Mouse (Mus musculus): ENCODE results near the gene Gpr85. TPM values are rescaled to one million over a fixed set of nuclear protein-coding genes. Genes with fewer than 3 reads are reported as not detected.
"Not testable (repeated sequence)": the region's sequence is repeated elsewhere in the genome, so short reads cannot be mapped to it uniquely, and the experiment has no call there.

The Gpr85 gene
- polyA plus RNA-seq, 1 experiment from 2014 or later: 38.0 TPM

DNA sequence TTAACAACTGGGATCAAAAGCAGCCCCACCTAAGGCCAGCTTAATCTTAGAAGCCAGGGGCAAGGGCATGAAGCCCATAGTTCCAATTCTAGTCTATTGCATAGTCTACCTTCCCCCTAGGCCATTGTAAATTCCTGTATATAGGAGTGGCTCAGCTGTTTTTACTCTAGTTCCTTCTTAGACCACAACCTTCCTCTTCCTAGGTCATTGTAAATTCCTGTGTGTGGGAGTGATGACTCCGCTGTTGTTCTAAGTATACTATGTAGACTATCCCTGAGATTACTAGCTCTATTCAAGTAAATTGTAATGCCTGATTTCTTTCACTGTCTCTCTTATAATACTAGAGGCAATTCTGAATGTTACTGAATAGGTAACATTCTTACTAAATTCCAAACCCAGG lies 6.3 kb upstream of the Gpr85 start:
- not testable (repeated sequence) for ATAC-seq (ENCODE audit: low FRiP score, low read depth); H3K9me3 ChIP-seq; H3K27ac ChIP-seq; H3K36me3 ChIP-seq; H3K9ac ChIP-seq; H3K4me2 ChIP-seq (replicated peaks); H3K27me3 ChIP-seq (replicated peaks); H3K4me3 ChIP-seq; H3K4me1 ChIP-seq
- 100% methylated on average over 1 of the region's 1 CpGs for WGBS

- H3K9ac ChIP-seq: peak overlapping the region; percentile 88
- peak; percentile 91 for ATAC-seq (ENCODE audit: low FRiP score, low read depth)
- peak overlapping the region; percentile 59 for H3K4me3 ChIP-seq
- no peaks in the 10 kb centered on the region for H3K27me3 ChIP-seq (replicated peaks)
- 2% methylated on average over 41 of the region's 41 CpGs for WGBS
- H3K4me1 ChIP-seq: 0 out of 2 replicates have a peak, but pooled peaks cover 10% of the 10 kb centered on the region
- peak overlapping the region; percentile 95 for H3K27ac ChIP-seq
- peak overlapping the region; percentile 66 for H3K4me2 ChIP-seq (replicated peaks)
- no peaks in the 10 kb centered on the region for H3K9me3 ChIP-seq
- no peaks in the 10 kb centered on the region for H3K36me3 ChIP-seq
Measured at GRCm38 (mm10) chr6:13838677-13839344, 931 bp downstream of the Gpr85 start.

DNA sequence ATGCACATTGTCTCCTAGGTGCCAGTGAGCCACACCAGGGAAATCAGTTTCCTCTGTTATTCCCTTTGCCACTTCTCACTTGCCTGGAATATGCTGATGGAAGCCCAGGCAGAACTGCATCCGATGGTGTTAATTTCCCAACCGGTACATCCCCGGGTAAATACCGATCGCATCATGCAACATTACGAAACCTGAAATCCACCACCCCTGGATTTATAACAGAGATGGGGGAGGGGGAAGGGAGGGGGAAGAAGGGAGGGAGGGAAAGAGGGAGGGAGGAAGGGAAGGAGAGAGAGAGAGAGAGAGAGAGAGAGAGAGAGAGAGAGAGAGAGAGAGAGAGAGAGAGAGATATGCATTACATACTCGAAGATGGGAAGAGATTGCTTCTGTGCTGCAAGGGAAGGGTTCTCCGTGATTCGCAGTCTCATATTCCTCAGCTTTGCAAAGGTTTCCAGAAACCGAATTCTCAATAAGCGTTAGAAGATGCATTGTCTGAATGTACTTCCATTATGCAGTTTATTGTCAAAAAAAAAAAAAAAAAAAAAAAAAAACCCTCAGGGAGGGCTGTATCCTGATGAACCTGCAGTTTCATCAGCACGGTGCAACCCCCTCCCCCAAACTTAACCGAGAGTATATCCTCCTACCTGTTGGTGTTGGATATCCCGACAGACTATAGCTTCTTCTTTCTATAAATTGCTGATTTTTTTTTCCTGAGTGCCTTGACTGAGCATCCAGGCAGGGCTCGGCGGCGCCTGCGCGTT lies 1.6 kb downstream of the Gpr85 start:
- peak overlapping the region; percentile 88 for H3K9ac ChIP-seq
- H3K27ac ChIP-seq: peak overlapping the region; percentile 95
- H3K9me3 ChIP-seq: no peaks in the 10 kb centered on the region
- peak overlapping the region; percentile 59 for H3K4me3 ChIP-seq
- ATAC-seq (ENCODE audit: low FRiP score, low read depth): peak; percentile 43
- 0 out of 2 replicates have a peak, but pooled peaks cover 10% of the 10 kb centered on the region for H3K4me1 ChIP-seq
- no peaks in the 10 kb centered on the region for H3K27me3 ChIP-seq (replicated peaks)
- no peaks in the 10 kb centered on the region for H3K36me3 ChIP-seq
- WGBS: 2% methylated on average over 19 of the region's 19 CpGs
- H3K4me2 ChIP-seq (replicated peaks): peak overlapping the region; percentile 66

DNA sequence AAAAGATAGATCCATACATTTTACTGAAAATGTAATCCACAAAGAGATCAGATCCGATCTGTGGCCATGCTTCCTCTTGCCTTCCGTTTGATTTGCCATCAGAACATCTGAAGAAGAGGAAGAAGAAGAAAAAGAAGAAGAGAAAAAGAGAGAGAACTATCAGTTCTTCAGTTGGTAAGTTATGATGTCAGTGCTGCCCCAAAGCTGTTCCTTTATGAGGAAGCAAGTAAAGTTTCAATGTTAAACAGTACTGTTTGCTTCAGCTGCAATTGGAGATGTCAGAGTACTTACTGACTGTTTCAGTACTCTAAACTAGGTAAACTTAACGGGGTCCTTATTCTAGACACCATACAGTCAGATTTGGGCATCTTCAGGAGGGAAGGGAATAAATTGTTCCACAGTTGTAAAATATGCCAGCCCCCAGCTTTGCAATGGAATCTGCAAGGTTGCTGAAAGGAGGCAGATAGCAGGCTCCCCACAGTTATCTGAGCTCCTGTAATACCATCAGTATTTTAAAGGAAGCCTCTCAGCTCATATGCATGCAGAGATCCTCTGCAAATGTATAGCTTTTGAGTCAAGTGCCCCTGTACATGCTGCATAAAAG lies 2.7 kb downstream of the Gpr85 start:
- Histone ChIP-seq H3K4me3 (peak overlapping the region; percentile 59), H3K9ac (peak overlapping the region; percentile 88), H3K4me2 (replicated peaks) (peak overlapping the region; percentile 66), H3K27ac (peak overlapping the region; percentile 42; the same call in 1 of the 2 replicates), H3K36me3 (no peaks in the 10 kb centered on the region), H3K9me3 (no peaks in the 10 kb centered on the region), H3K27me3 (replicated peaks) (no peaks in the 10 kb centered on the region), H3K4me1 (0 out of 2 replicates have a peak, but pooled peaks cover 10% of the 10 kb centered on the region)
- no peak for ATAC-seq (ENCODE audit: low FRiP score, low read depth)
- 79% methylated on average over 3 of the region's 3 CpGs for WGBS

- H3K4me2 ChIP-seq (replicated peaks): peak overlapping the region; percentile 66
- 57% methylated on average over 17 of the region's 17 CpGs for WGBS
- H3K27ac ChIP-seq: peak overlapping the region; percentile 38; the same call in 1 of the 2 replicates
- no peaks in the 10 kb centered on the region for H3K27me3 ChIP-seq (replicated peaks)
- peak overlapping the region; percentile 59 for H3K4me3 ChIP-seq
- 0 out of 2 replicates have a peak, but pooled peaks cover 10% of the 10 kb centered on the region for H3K4me1 ChIP-seq
- H3K9me3 ChIP-seq: no peaks in the 10 kb centered on the region
- H3K36me3 ChIP-seq: no peaks in the 10 kb centered on the region
- ATAC-seq (ENCODE audit: low FRiP score, low read depth): peak; percentile 14; the same call in 1 of the 2 replicates
- peak overlapping the region; percentile 88 for H3K9ac ChIP-seq
Measured at GRCm38 (mm10) chr6:13835720-13836665, 3.7 kb downstream of the Gpr85 start.

DNA sequence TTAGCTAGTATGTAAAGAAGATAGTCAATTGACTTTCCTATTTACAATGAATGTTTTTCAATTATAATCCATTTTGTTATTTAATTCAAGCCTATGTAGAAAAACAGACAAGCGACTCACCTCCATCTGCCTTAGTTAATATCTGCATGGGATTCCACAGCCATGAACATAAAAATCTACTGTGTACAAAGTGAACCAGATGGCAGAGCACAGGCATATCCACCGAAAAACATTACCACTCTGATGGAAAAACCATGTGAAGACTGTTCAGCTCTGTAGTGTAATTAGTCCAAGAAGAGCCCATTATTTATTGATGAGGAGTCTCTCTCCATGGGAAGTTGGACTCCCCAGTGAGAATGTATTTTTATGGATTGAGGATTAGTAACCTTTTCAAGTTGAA lies 7.0 kb downstream of the Gpr85 start:
- Histone ChIP-seq H3K27me3 (replicated peaks) (no peaks in the 10 kb centered on the region), H3K9ac (no peak overlapping the region), H3K9me3 (no peaks in the 10 kb centered on the region), H3K27ac (no peak overlapping the region), H3K36me3 (no peaks in the 10 kb centered on the region), H3K4me2 (replicated peaks) (no peak overlapping the region), H3K4me1 (0 out of 2 replicates have a peak, but pooled peaks cover 10% of the 10 kb centered on the region), H3K4me3 (no peak overlapping the region)
- 58% methylated on average over 2 of the region's 2 CpGs for WGBS
- no peak for ATAC-seq (ENCODE audit: low FRiP score, low read depth)

DNA sequence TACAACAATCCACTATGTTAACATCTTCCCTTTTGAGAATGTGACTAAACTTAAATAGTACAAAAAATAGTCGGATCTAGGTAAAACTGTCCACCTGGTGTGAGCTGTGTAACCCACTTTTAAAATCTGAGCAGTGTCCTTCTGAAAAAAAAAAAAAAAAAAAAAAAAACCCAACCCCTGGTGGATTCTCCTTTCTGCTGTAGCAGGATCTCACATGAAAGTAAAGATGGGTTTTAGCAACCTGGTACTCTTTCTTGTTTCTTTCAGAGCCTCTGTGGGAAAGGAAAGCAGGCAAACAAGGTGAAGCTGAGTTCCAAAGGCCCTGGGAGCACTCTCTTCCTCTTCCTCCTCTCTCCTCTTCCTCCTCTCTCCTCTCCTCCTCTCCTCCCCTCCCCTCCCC lies 10.9 kb downstream of the Gpr85 start:
- Histone ChIP-seq H3K27ac (no peak overlapping the region), H3K4me2 (replicated peaks) (no peak overlapping the region), H3K4me1 (no peaks in the 10 kb centered on the region), H3K4me3 (no peak overlapping the region), H3K9me3 (no peaks in the 10 kb centered on the region), H3K9ac (no peak overlapping the region), H3K36me3 (no peaks in the 10 kb centered on the region), H3K27me3 (replicated peaks) (no peaks in the 10 kb centered on the region)
- WGBS: 87% methylated on average over 1 of the region's 1 CpGs
- no peak for ATAC-seq (ENCODE audit: low FRiP score, low read depth)

- Histone ChIP-seq H3K9ac (no peak overlapping the region), H3K9me3 (no peaks in the 10 kb centered on the region), H3K27me3 (replicated peaks) (no peaks in the 10 kb centered on the region), H3K4me3 (no peak overlapping the region), H3K4me2 (replicated peaks) (no peak overlapping the region), H3K27ac (no peak overlapping the region), H3K4me1 (no peaks in the 10 kb centered on the region), H3K36me3 (no peaks in the 10 kb centered on the region)
- ATAC-seq (ENCODE audit: low FRiP score, low read depth): no peak
Measured at GRCm38 (mm10) chr6:13816661-13817060, 23.1 kb downstream of the Gpr85 start.

DNA sequence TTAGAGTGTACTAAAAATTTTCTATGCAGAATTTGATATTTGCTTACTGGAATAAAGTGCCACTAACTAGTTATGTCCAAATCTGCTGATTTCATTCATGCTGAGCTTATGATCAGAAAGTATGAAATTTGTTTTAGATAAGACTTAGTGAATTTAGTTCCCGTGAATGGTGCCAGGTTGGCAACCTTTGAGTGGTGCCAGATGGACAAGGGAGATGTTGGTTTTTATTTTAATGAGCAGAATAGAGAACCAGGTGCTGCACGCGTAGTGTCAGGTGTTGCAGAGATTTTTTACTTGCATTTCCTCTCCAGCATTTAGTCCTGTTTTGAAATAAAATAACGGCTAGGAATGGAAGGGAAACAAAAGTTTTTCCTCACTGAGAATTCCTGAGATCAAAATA lies 27.6 kb downstream of the Gpr85 start:
- H3K4me1 ChIP-seq: no peaks in the 10 kb centered on the region
- H3K4me3 ChIP-seq: no peak overlapping the region
- H3K9me3 ChIP-seq: no peaks in the 10 kb centered on the region
- no peaks in the 10 kb centered on the region for H3K36me3 ChIP-seq
- no peak for ATAC-seq (ENCODE audit: low FRiP score, low read depth)
- H3K9ac ChIP-seq: no peak overlapping the region
- H3K27me3 ChIP-seq (replicated peaks): no peaks in the 10 kb centered on the region
- 93% methylated on average over 4 of the region's 4 CpGs for WGBS
- H3K4me2 ChIP-seq (replicated peaks): no peak overlapping the region
- H3K27ac ChIP-seq: no peak overlapping the region

GRCm38 (mm10) chr6:13800071-13800470 lies 39.7 kb downstream of the Gpr85 start:
- Histone ChIP-seq H3K4me2 (replicated peaks) (no peak overlapping the region), H3K27ac (no peak overlapping the region), H3K27me3 (replicated peaks) (no peaks in the 10 kb centered on the region), H3K36me3 (no peaks in the 10 kb centered on the region), H3K9me3 (no peaks in the 10 kb centered on the region), H3K4me3 (no peak overlapping the region), H3K4me1 (no peaks in the 10 kb centered on the region), H3K9ac (no peak overlapping the region)
- ATAC-seq (ENCODE audit: low FRiP score, low read depth): no peak
- 75% methylated on average over 7 of the region's 7 CpGs for WGBS

- no peak overlapping the region for H3K4me2 ChIP-seq (replicated peaks)
- no peak overlapping the region for H3K27ac ChIP-seq
- H3K9me3 ChIP-seq: no peaks in the 10 kb centered on the region
- H3K27me3 ChIP-seq (replicated peaks): no peaks in the 10 kb centered on the region
- no peaks in the 10 kb centered on the region for H3K36me3 ChIP-seq
- no peak overlapping the region for H3K4me3 ChIP-seq
- H3K4me1 ChIP-seq: no peaks in the 10 kb centered on the region
- H3K9ac ChIP-seq: no peak overlapping the region
- no peak for ATAC-seq (ENCODE audit: low FRiP score, low read depth)
Measured at GRCm38 (mm10) chr6:13797389-13797788, 42.4 kb downstream of the Gpr85 start.
